Mouse (Mus musculus) bone marrow macrophage, adult 2 months (primary cell): ENCODE measurements at regions not wholly inside any gene's neighbourhood (a gene's known extent, or its start where the extent isn't known, plus 50 kb on each side); places are given as distances from the start of the nearest gene placed in this dataset.

Experiments used
- H3K27ac ChIP-seq: 2 replicates; pipeline ENCODE4 v1.5.1; 2012; ENCODE audit warnings: low read depth, low read length; ENCODE audit not compliant: insufficient read depth
- H3K4me1 ChIP-seq: 2 replicates; pipeline ENCODE4 v1.6.1; 2012; ENCODE audit warnings: low read length; ENCODE audit not compliant: control insufficient read depth, insufficient read depth
- H3K4me3 ChIP-seq: 2 replicates; pipeline ENCODE4 v1.5.1; 2012; ENCODE audit warnings: mild to moderate bottlenecking, low read length, moderate library complexity; ENCODE audit not compliant: insufficient read depth
- CTCF ChIP-seq: IDR thresholded peaks from 2 replicates; pipeline ENCODE4 v1.5.1; 2012; ENCODE audit warnings: low read depth, mild to moderate bottlenecking, low read length, moderate library complexity
- POLR2A ChIP-seq: IDR thresholded peaks from 2 replicates; pipeline ENCODE4 v1.6.1; 2012; ENCODE audit warnings: mild to moderate bottlenecking, low read depth, low read length, borderline replicate concordance

DNA sequence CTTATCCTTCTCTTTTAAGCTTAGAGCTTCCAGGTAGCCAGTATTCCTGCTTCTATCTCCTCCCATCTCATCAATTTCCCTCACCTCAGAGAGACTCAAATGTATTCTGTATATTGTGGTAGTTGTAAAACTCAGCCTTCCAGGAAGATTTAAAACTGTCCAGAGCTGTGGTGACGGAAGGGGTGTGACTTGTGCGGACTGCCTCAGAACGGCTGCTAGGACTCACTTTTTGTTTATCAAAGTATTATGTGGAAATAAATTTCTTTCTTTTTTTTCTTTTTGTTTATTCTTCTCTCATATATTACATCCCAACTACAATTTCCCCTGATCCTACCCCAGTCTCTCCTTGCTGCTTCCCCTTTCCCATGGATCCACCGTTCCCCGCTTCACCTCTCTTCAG is 1043.7 kb downstream of the Robo2 start:
- Histone ChIP-seq H3K4me1 (no peaks in the 10 kb centered on the region), H3K27ac (no peak overlapping the region), H3K4me3 (no peak overlapping the region)
- no peak for TF ChIP-seq POLR2A
- no peak for TF ChIP-seq CTCF

DNA sequence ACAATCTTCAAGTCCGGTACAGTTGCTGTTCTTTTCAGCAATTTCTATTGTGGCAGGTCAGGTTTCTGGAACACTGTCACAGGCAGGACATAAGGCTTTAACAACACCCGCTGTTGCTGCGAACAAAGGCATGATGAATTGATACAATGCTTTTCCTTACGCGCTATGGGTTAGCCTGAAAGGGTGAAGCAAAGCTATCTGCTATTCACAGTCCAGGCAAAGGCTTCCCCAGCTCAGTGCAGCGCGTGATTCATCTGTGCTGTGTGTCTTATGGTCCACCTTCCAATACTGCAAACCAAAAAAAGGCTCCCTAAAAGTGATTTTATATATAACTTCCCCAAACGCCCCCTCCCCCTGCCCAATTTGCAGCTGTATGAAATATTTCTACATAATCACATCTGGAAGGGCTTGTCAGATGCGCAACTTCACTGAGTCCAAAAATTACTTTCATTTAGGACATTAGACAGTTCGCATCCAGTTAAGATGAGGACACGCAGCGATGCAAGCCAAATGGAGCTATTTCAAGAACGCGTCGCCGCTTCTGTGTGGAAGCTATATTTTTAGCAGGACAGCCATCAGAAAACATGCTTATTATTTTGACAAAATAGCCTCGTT is 1044.3 kb downstream of the Robo2 start:
- Histone ChIP-seq H3K4me3 (no peak overlapping the region), H3K27ac (no peak overlapping the region), H3K4me1 (no peaks in the 10 kb centered on the region)
- no peak for TF ChIP-seq POLR2A
- TF ChIP-seq CTCF = no peak

DNA sequence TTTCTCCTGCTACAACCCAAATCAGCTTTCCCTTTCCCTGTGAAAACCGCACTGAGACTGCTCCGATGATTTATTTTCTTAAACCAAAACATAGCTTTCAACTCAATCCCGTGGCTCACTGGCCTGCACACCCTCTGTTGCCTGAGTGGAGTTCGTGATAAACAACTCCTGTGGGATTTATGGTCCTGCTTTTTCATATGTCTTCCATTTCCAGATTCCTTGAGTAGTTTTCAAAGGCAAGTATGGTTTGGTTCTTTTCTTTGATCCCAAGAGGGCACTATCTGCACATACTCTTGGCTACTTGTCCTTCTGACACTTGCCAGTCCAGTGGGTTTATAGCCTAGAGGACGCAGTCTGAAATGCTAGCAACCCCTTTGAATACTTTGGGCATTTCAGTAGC is 1042.6 kb downstream of the Robo1 start:
- TF ChIP-seq POLR2A = no peak
- TF ChIP-seq CTCF = no peak
- Histone ChIP-seq H3K4me3 (no peak overlapping the region), H3K27ac (no peak overlapping the region), H3K4me1 (no peaks in the 10 kb centered on the region)

DNA sequence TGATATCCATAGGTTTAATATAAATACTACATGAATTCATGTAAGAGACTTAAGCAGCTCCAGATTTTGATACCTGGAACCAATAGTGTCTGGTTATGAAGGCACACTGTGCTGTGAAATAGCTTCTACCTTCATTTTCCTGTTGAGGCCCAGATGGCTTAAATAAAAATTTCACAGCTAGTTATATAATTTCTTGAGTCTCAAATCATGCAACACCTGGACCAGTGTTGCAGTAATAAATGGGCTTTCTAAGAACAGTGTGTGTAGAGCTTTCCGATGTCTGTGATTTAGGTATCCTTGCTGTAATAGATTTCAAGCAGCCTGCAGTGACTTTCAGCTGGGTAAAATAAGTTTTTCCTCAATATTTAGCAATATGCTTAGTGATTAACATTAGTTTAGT is 1035.8 kb downstream of the Robo1 start:
- H3K4me1 ChIP-seq = no peaks in the 10 kb centered on the region
- TF ChIP-seq POLR2A = no peak
- TF ChIP-seq CTCF = no peak
- no peak overlapping the region for H3K4me3 ChIP-seq
- H3K27ac ChIP-seq = no peak overlapping the region

DNA sequence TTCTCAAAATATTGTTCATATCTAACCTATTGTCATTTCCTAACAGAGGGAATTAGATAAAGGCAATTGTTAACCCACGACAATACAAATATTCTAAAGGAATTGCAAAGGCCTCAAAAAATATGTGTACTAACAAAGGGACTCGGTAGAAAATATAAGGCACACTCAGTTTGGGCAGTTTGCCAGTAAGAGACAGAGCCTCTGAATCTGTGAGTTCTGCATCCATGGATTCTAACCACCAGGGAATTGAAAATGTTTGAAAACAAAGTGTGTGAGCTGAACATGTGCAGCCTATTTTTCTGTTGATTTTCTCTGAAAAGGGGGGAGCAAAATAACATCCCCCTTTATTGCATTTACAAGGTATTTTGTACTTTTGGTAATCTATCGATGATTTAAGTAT is 1035.4 kb downstream of the Robo1 start:
- Histone ChIP-seq H3K4me3 (no peak overlapping the region), H3K27ac (no peak overlapping the region), H3K4me1 (no peaks in the 10 kb centered on the region)
- TF ChIP-seq POLR2A = no peak
- TF ChIP-seq CTCF = no peak

DNA sequence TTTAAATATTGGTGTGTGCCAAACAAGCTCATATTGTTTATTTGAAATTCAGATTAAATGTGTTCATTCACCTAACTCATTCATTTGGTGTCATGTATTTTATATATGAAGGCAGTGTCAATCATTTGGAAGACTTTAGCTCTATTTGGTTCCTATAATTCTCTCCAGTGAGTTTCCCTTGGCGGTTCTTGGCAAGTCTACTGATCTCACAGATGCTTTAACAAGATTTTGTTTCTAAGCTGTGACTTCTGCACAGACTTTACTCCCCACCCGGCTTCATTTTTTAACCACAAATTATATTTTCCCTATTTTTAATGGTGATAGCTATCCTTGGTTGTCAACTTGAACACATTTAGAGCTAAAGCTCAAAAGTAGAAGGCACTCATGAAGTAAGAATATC is 1009.5 kb downstream of the Robo1 start:
- Histone ChIP-seq H3K4me1 (no peaks in the 10 kb centered on the region), H3K27ac (no peak overlapping the region), H3K4me3 (no peak overlapping the region)
- TF ChIP-seq POLR2A (no peak), CTCF (no peak)

DNA sequence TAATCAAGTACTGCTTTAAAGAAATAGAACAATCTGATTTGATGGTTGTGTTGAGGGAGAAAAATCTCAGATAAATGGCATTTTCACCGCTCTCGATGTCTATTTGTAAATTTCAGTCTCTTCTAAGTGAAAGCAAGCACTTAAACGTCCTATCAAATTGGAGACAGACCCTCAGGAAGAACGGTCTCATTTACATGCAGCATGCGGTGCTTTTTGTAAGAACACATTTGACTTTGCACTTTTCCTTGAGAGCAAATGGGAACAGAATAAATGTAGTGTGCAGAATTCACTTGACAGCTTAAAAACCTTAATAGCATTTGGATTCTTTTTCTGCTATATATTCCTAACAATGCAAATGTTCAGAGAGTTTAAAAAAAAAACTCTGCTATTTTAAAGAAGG is 1002.0 kb downstream of the Robo1 start:
- TF ChIP-seq CTCF = no peak
- no peak for TF ChIP-seq POLR2A
- Histone ChIP-seq H3K4me3 (no peak overlapping the region), H3K4me1 (no peaks in the 10 kb centered on the region), H3K27ac (no peak overlapping the region)

DNA sequence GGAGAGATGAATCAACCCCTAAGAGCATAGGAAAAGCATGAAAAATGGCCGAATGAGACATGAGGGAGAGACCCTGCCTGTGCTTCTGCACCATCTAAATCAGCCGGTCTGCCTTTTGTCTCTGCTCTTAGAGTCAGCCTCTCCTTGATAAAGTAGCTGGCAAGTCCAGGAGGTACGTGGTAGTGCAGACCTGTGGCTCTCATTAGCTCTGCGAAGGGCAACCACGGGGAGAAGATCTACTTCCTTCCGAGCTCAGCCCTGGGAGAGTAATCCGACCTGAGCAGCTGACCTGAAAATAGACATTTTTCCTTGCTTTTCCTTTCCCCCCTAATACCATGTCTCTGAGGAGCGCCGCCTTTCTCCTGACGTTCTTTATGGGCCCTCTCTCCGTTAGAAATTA is 971.8 kb downstream of the Robo1 start:
- TF ChIP-seq POLR2A = no peak
- TF ChIP-seq CTCF = no peak
- H3K27ac ChIP-seq = no peak overlapping the region
- no peak overlapping the region for H3K4me3 ChIP-seq
- H3K4me1 ChIP-seq = no peaks in the 10 kb centered on the region

DNA sequence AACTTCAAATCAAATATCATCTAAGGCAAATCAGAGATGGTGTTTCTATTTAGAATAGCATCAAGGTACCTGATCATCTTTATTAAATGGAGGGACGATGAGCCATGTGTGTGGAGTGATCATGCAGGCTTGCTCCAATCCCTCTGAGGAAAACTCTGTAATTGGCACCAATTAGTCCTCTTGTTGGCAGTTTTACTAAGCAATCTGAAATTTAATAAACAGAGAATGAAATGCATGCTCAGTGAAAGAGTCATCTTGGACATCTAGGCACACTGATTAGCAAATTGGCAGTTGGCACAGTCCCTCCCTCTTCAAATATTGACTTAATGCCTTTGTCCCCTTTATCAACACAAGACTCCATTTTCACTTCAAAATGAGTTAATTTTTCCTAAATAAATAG is 951.6 kb downstream of the Robo1 start:
- no peaks in the 10 kb centered on the region for H3K4me1 ChIP-seq
- H3K27ac ChIP-seq = no peak overlapping the region
- H3K4me3 ChIP-seq = no peak overlapping the region
- TF ChIP-seq POLR2A (no peak), CTCF (no peak)

DNA sequence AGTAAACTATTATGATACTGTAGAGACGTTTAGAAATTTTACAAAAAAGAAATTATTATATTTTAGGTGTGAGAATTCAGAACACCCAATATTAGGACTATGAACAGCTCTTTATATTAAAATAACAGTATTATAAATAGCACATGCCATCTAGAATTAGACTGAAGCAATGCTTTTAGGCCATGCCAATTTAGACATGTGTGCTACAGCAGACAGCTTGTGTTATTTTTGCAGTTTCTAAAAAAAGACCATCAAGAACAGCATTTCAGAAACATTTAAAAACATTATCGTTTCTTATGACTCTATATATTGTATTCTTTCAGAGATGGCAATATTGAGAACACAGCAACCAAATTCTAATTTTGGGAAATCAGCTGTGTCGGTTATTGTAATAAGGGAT is 951.2 kb downstream of the Robo1 start:
- no peaks in the 10 kb centered on the region for H3K4me1 ChIP-seq
- no peak overlapping the region for H3K27ac ChIP-seq
- no peak for TF ChIP-seq CTCF
- no peak for TF ChIP-seq POLR2A
- H3K4me3 ChIP-seq = no peak overlapping the region
